Mouse (Mus musculus) neural tube, embryonic 11.5 days (tissue): ENCODE measurements at regions not wholly inside any gene's neighbourhood (a gene's known extent, or its start where the extent isn't known, plus 50 kb on each side); places are given as distances from the start of the nearest gene placed in this dataset.

ENCODE experiments used
- ATAC-seq: fragments of 200-750 bp; cut with Nextera tagmentation; 2 replicates; pipeline ENCODE4 v1.8.0; 2017; ENCODE audit warnings: moderate number of reproducible peaks, mild to moderate bottlenecking, moderate TSS enrichment, moderate library complexity; ENCODE audit not compliant: insufficient read depth, low FRiP score, low TSS enrichment
- DNase-seq: peaks from one replicate; pipeline ENCODE4 v3.0.0-alpha.2; 2015; ENCODE audit warnings: low spot score
- H3K27ac ChIP-seq: fragments of 300-500 bp; sonication (generic); 2 replicates; pipeline ENCODE4 v1.5.1; 2014; ENCODE audit warnings: low read depth, mild to moderate bottlenecking, low read length
- H3K27me3 ChIP-seq: fragments of 300-500 bp; sonication (generic); 2 replicates; pipeline ENCODE4 v1.6.1; 2014; ENCODE audit warnings: mild to moderate bottlenecking, low read length, mixed read lengths; ENCODE audit not compliant: control insufficient read depth, insufficient read depth
- H3K36me3 ChIP-seq: fragments of 300-500 bp; sonication (generic); 2 replicates; pipeline ENCODE4 v1.6.1; 2014; ENCODE audit warnings: mild to moderate bottlenecking, low read length, moderate library complexity, mixed read lengths; ENCODE audit not compliant: control insufficient read depth, insufficient read depth
- H3K4me1 ChIP-seq: fragments of 300-500 bp; sonication (generic); 2 replicates; pipeline ENCODE4 v1.6.1; 2014; ENCODE audit warnings: low read length, mixed read lengths; ENCODE audit not compliant: control insufficient read depth, insufficient read depth
- H3K4me2 ChIP-seq: fragments of 300-500 bp; sonication (generic); 2 replicates; pipeline ENCODE4 v1.6.1; 2014; ENCODE audit warnings: low read depth, mild to moderate bottlenecking, moderate library complexity
- H3K4me3 ChIP-seq: fragments of 300-500 bp; sonication (generic); 2 replicates; pipeline ENCODE4 v1.5.1; 2014; ENCODE audit warnings: low read depth, low read length
- H3K9ac ChIP-seq: fragments of 300-500 bp; sonication (generic); 2 replicates; pipeline ENCODE4 v1.6.1; 2014; ENCODE audit warnings: mild to moderate bottlenecking, low read length
- H3K9me3 ChIP-seq: fragments of 300-500 bp; sonication (generic); 2 replicates; pipeline ENCODE4 v1.6.1; 2016; ENCODE audit warnings: low read length; ENCODE audit not compliant: control insufficient read depth
- WGBS: fragments of 180-500 bp; shearing (Covaris S2); extraction: QIAGEN DNeasy Blood & Tissue Kit; methylation state at CpG from one replicate; pipeline ENCODE4 v1.1.7; 2014; 5-methylcytosine and 5-hydroxymethylcytosine counted together

GRCm38 (mm10) chr5:119763337-119763736 is 69.1 kb upstream of the Tbx5 start:
- Histone ChIP-seq H3K4me2 (no peak overlapping the region), H3K36me3 (no peaks in the 10 kb centered on the region), H3K4me3 (no peak overlapping the region), H3K4me1 (no peaks in the 10 kb centered on the region), H3K9me3 (no peaks in the 10 kb centered on the region), H3K9ac (no peak overlapping the region), H3K27me3 (no peaks in the 10 kb centered on the region), H3K27ac (no peak overlapping the region)
- DNase-seq (no peak), ATAC-seq (no peak)
- WGBS: 56% methylated on average over 7 of the region's 7 CpGs

GRCm38 (mm10) chr5:119766372-119766771 is 66.1 kb upstream of the Tbx5 start:
- WGBS: 59% methylated on average over 13 of the region's 13 CpGs
- ATAC-seq (no peak), DNase-seq (no peak)
- H3K27me3 ChIP-seq: no peaks in the 10 kb centered on the region
- H3K4me3 ChIP-seq: no peak overlapping the region
- no peaks in the 10 kb centered on the region for H3K4me1 ChIP-seq
- no peak overlapping the region for H3K4me2 ChIP-seq
- H3K9ac ChIP-seq: no peak overlapping the region
- no peaks in the 10 kb centered on the region for H3K9me3 ChIP-seq
- no peak overlapping the region for H3K27ac ChIP-seq
- H3K36me3 ChIP-seq: no peaks in the 10 kb centered on the region

- Histone ChIP-seq H3K27ac (no peak overlapping the region), H3K9me3 (no peaks in the 10 kb centered on the region), H3K27me3 (no peaks in the 10 kb centered on the region), H3K4me2 (no peak overlapping the region), H3K4me3 (no peak overlapping the region), H3K4me1 (no peaks in the 10 kb centered on the region), H3K36me3 (no peaks in the 10 kb centered on the region), H3K9ac (no peak overlapping the region)
- no peak for DNase-seq
- no peak for ATAC-seq
- WGBS: 78% methylated on average over 2 of the region's 2 CpGs
These were observed 61.5 kb upstream of the Tbx5 start for GRCm38 (mm10) chr5:119770951-119771350.

- Histone ChIP-seq H3K4me1 (no peaks in the 10 kb centered on the region), H3K9me3 (no peaks in the 10 kb centered on the region), H3K9ac (no peak overlapping the region), H3K36me3 (no peaks in the 10 kb centered on the region), H3K27me3 (no peaks in the 10 kb centered on the region), H3K4me2 (no peak overlapping the region), H3K4me3 (no peak overlapping the region), H3K27ac (no peak overlapping the region)
- ATAC-seq: no peak
- DNase-seq: no peak
- WGBS: 75% methylated on average over 9 of the region's 9 CpGs
These were observed 56.2 kb upstream of the Tbx5 start for GRCm38 (mm10) chr5:119776106-119776887.

GRCm38 (mm10) chr5:119777836-119778235 is 54.6 kb upstream of the Tbx5 start:
- DNase-seq: no peak

DNA sequence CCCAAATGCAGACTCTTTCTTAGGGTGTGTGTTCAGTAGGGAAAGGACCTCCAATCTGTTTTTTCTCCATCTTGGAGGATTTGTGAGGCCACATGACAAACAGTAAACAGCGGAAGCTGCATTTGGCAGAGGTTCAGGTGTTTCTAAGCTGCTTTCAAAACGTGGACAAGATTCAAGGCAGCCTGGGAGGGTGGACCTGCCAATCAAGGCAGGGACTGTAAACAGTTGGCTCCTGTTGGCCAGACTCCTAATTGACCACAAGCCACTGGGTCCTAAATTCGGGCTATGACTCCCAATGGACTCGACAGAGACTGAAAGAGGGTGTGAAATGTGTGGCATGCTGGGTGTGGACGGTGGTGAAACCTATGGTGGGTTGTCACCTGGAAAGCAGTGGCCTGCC is 51.1 kb upstream of the Tbx5 start:
- Histone ChIP-seq H3K27me3 (no peaks in the 10 kb centered on the region), H3K36me3 (no peaks in the 10 kb centered on the region), H3K4me3 (no peak overlapping the region), H3K27ac (no peak overlapping the region), H3K9ac (no peak overlapping the region), H3K9me3 (no peaks in the 10 kb centered on the region), H3K4me1 (no peaks in the 10 kb centered on the region), H3K4me2 (no peak overlapping the region)
- DNase-seq (no peak), ATAC-seq (no peak)
- WGBS: 57% methylated on average over 5 of the region's 5 CpGs

More at GRCm38 (mm10) chr5:119777836-119778235, 54.6 kb upstream of the Tbx5 start:
- 26% methylated on average over 2 of the region's 2 CpGs for WGBS
- Histone ChIP-seq H3K27me3 (no peaks in the 10 kb centered on the region), H3K27ac (no peak overlapping the region), H3K4me1 (no peaks in the 10 kb centered on the region), H3K9me3 (no peaks in the 10 kb centered on the region), H3K4me3 (no peak overlapping the region), H3K9ac (no peak overlapping the region), H3K36me3 (no peaks in the 10 kb centered on the region), H3K4me2 (no peak overlapping the region)
- ATAC-seq: no peak
